Mouse (Mus musculus) cerebellum, adult 2 months (tissue): ENCODE measurements at regions not wholly inside any gene's neighbourhood (a gene's known extent, or its start where the extent isn't known, plus 50 kb on each side); places are given as distances from the start of the nearest gene placed in this dataset.

ENCODE experiments used
- CTCF ChIP-seq: fragments of 200-500 bp; IDR thresholded peaks from 2 replicates; pipeline ENCODE4 v1.5.1; 2011; ENCODE audit warnings: low read depth, mild to moderate bottlenecking, control low read depth, low read length, moderate library complexity, borderline replicate concordance; ENCODE audit not compliant: insufficient read depth
- POLR2A ChIP-seq: fragments of 200-500 bp; IDR thresholded peaks from 2 replicates; pipeline ENCODE4 v1.6.1; 2011; ENCODE audit warnings: low read length, control low read depth, borderline replicate concordance; ENCODE audit not compliant: insufficient read depth

GRCm38 (mm10) chr13:25808564-25809253, 538.4 kb upstream of the Nrsn1 start:
- TF ChIP-seq CTCF (no peak), POLR2A (no peak)
